Mouse (Mus musculus): ENCODE data around the gene Cpeb3. TPM values are rescaled to one million over a fixed set of nuclear protein-coding genes. Genes with fewer than 3 reads are reported as not detected.

The Cpeb3 gene
- polyA plus RNA-seq, 1 experiment from 2014 or later, result 1.2 TPM

DNA sequence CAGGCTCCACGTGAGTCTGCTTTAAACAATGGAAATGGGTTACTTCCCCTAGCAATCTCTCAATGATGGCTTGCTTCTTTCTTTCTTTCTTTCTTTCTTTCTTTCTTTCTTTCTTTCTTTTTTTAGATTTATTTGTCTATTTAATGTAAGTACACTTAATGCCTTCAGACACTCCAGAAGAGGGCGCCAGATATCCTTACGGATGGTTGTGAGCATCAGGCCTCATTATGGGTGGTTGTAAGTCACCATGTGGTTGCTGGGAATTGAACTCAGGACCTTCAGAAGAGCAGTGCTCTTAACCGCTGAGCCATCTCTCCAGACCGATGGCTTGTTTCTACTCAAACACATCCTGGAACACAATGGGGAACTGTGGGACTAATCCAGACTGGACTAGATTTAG is 32.8 kb upstream of the Cpeb3 start:
- TF ChIP-seq CTCF (IDR thresholded peaks at IDR 0.05; ENCODE audit: low read depth), result peak; percentile 30
- TF ChIP-seq EP300 (optimal IDR thresholded peaks at IDR 0.05), result no peak
- H3K4me3 ChIP-seq (ENCODE audit: low read depth, low read length), result no peak overlapping the region
- ATAC-seq (ENCODE audit: low FRiP score, low TSS enrichment), result no peak
- no peaks in the 10 kb centered on the region for H3K4me1 ChIP-seq (replicated peaks; ENCODE audit: control insufficient read depth, insufficient read depth)
- H3K9me3 ChIP-seq (ENCODE audit: control insufficient read depth, low read length), result no peaks in the 10 kb centered on the region
- 71% methylated on average over 5 of the region's 5 CpGs for WGBS
- no peak overlapping the region for H3K27ac ChIP-seq (replicated peaks)
- no peaks in the 10 kb centered on the region for H3K36me3 ChIP-seq (ENCODE audit: control insufficient read depth, insufficient read depth, low read length)
- no peak overlapping the region for H3K9ac ChIP-seq (ENCODE audit: low read length)
- DNase-seq (ENCODE audit: low spot score), result no peak
- no peaks in the 10 kb centered on the region for H3K27me3 ChIP-seq (ENCODE audit: control insufficient read depth, insufficient read depth, low read length)
- H3K4me2 ChIP-seq (replicated peaks; ENCODE audit: low read depth), result no peak overlapping the region

DNA sequence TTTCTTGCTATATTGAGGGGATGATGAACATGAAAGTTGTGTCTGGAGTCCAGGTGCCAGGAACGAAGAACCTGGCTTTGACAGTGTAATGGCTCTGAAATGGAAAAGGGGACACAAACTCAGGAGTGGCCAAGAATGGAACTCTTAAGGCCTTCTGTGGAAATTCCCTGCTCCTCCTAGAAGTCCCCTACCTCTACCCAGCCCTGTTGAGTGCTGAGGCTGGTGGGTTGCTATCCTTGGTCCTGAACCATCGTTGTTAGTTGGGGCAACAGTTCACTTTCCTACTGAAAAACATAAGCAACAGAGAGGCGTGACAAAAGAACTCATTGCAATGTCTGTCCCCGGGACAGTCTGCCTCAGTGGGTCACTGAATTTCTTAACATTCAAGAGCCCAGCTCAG is 30.7 kb upstream of the Cpeb3 start:
- H3K27me3 ChIP-seq (ENCODE audit: control insufficient read depth, insufficient read depth, low read length), result no peaks in the 10 kb centered on the region
- peak; percentile 60 for DNase-seq (ENCODE audit: low spot score)
- no peaks in the 10 kb centered on the region for H3K36me3 ChIP-seq (ENCODE audit: control insufficient read depth, insufficient read depth, low read length)

DNA sequence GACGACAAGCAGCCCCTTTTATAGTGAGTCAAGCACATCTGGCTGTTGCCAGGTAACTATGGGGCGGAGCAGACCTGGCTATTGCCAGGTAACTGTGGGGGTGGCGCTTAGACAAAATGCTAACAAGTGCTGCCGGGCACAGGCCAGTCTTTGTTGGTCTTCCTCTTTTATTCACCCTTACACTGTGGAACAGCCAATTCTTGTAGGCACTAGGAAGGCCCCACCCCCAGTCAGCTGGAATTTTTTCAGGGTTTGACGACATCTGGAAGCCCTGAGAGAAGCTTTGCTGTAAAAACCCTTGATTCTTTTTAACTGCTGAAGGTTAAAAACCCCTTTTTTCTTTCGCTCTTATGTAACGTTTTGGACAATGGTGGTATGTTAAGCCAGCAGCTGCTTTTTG is 30.2 kb upstream of the Cpeb3 start:
- no peak overlapping the region for H3K27ac ChIP-seq (replicated peaks)
- H3K27me3 ChIP-seq (ENCODE audit: control insufficient read depth, insufficient read depth, low read length), result no peaks in the 10 kb centered on the region
- H3K36me3 ChIP-seq (ENCODE audit: control insufficient read depth, insufficient read depth, low read length), result no peaks in the 10 kb centered on the region
- H3K9ac ChIP-seq (ENCODE audit: low read length), result no peak overlapping the region
- no peaks in the 10 kb centered on the region for H3K9me3 ChIP-seq (ENCODE audit: control insufficient read depth, low read length)
- 18% methylated on average over 7 of the region's 7 CpGs for WGBS
- DNase-seq (ENCODE audit: low spot score) (peak; percentile 24), ATAC-seq (ENCODE audit: low FRiP score, low TSS enrichment) (no peak)
- no peaks in the 10 kb centered on the region for H3K4me1 ChIP-seq (replicated peaks; ENCODE audit: control insufficient read depth, insufficient read depth)
- H3K4me2 ChIP-seq (replicated peaks; ENCODE audit: low read depth), result no peak overlapping the region
- TF ChIP-seq CTCF (IDR thresholded peaks at IDR 0.05; ENCODE audit: low read depth), result no peak
- no peak for TF ChIP-seq EP300 (optimal IDR thresholded peaks at IDR 0.05)
- H3K4me3 ChIP-seq (ENCODE audit: low read depth, low read length), result no peak overlapping the region

More for the DNA sequence above, 30.7 kb upstream of the Cpeb3 start:
- Histone ChIP-seq H3K4me3 (ENCODE audit: low read depth, low read length) (no peak overlapping the region), H3K27ac (replicated peaks) (no peak overlapping the region), H3K4me1 (replicated peaks; ENCODE audit: control insufficient read depth, insufficient read depth) (no peaks in the 10 kb centered on the region), H3K9ac (ENCODE audit: low read length) (no peak overlapping the region), H3K9me3 (ENCODE audit: control insufficient read depth, low read length) (no peaks in the 10 kb centered on the region), H3K4me2 (replicated peaks; ENCODE audit: low read depth) (no peak overlapping the region)
- TF ChIP-seq EP300 (optimal IDR thresholded peaks at IDR 0.05), result no peak
- TF ChIP-seq CTCF (IDR thresholded peaks at IDR 0.05; ENCODE audit: low read depth), result no peak
- ATAC-seq (ENCODE audit: low FRiP score, low TSS enrichment), result no peak
- 19% methylated on average over 4 of the region's 4 CpGs for WGBS

DNA sequence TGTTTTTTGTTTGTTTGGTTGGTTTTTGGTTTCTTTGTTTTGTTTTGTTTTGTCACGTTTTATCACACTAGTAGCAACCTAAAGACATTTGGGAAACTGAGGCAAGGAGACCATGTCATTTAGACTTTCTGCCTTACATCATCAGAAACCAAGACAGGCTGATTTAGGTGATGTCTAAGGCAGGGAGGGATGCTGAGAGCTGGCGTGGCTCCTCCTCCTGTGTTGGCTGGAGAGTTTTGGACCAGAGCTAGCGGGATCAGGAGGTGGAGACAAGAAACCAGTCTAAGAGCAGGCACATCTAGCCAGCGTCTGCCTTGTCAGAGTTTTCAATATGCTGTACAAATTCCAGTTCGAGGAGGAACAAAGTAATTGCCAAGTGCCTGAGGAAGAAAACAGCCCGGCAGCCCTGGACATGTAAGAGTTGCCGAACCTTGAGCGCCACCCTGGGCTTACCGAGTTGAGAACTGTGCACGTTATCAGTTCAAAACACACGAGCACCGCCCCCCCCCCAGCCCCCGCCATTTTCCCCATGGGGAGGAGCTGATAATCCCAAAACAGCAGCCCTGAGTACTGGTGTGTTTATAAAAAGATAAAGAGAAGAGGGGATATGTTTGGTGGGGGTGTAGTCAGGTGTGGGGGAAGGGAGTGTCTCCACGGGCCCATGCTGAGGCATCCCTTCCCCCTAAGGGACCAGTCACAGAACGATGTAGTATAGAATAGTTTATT is 29.5 kb upstream of the Cpeb3 start:
- H3K36me3 ChIP-seq (ENCODE audit: control insufficient read depth, insufficient read depth, low read length), result no peaks in the 10 kb centered on the region
- no peak overlapping the region for H3K4me3 ChIP-seq (ENCODE audit: low read depth, low read length)
- DNase-seq (ENCODE audit: low spot score), result no peak
- no peak overlapping the region for H3K27ac ChIP-seq (replicated peaks)
- no peaks in the 10 kb centered on the region for H3K27me3 ChIP-seq (ENCODE audit: control insufficient read depth, insufficient read depth, low read length)
- no peak overlapping the region for H3K4me2 ChIP-seq (replicated peaks; ENCODE audit: low read depth)
- ATAC-seq (ENCODE audit: low FRiP score, low TSS enrichment), result peak; percentile 51; the same call in 1 of the 2 replicates
- no peaks in the 10 kb centered on the region for H3K9me3 ChIP-seq (ENCODE audit: control insufficient read depth, low read length)
- TF ChIP-seq CTCF (IDR thresholded peaks at IDR 0.05; ENCODE audit: low read depth), result no peak
- TF ChIP-seq EP300 (optimal IDR thresholded peaks at IDR 0.05), result no peak
- no peak overlapping the region for H3K9ac ChIP-seq (ENCODE audit: low read length)
- 10% methylated on average over 15 of the region's 15 CpGs for WGBS
- no peaks in the 10 kb centered on the region for H3K4me1 ChIP-seq (replicated peaks; ENCODE audit: control insufficient read depth, insufficient read depth)

DNA sequence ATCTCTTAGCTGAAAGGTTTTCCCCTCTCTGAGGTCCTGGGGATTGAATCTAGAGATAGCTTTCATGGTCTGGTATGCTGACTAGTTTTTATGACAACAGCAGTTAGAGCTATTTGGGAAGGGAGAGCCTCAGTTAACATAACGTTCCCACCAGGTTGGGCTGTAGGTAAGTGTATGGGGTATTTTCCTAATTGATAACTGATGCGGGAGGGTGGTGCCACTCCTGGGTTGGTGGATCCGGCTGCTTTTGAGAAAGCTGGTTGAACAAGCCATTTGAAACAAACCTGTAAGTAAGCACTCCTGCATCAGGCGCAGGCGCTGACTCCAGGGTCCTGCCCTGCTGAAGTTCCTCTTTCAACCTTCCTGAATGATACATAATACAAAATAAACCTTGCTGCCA is 28.9 kb upstream of the Cpeb3 start:
- DNase-seq (ENCODE audit: low spot score), result no peak
- H3K4me1 ChIP-seq (replicated peaks; ENCODE audit: control insufficient read depth, insufficient read depth), result no peaks in the 10 kb centered on the region
- no peak overlapping the region for H3K27ac ChIP-seq (replicated peaks)
- H3K4me3 ChIP-seq (ENCODE audit: low read depth, low read length), result no peak overlapping the region
- TF ChIP-seq CTCF (IDR thresholded peaks at IDR 0.05; ENCODE audit: low read depth), result no peak
- no peak for TF ChIP-seq EP300 (optimal IDR thresholded peaks at IDR 0.05)
- no peaks in the 10 kb centered on the region for H3K9me3 ChIP-seq (ENCODE audit: control insufficient read depth, low read length)
- no peaks in the 10 kb centered on the region for H3K36me3 ChIP-seq (ENCODE audit: control insufficient read depth, insufficient read depth, low read length)
- WGBS, result 46% methylated on average over 5 of the region's 5 CpGs
- no peaks in the 10 kb centered on the region for H3K27me3 ChIP-seq (ENCODE audit: control insufficient read depth, insufficient read depth, low read length)
- H3K4me2 ChIP-seq (replicated peaks; ENCODE audit: low read depth), result no peak overlapping the region
- no peak for ATAC-seq (ENCODE audit: low FRiP score, low TSS enrichment)
- H3K9ac ChIP-seq (ENCODE audit: low read length), result no peak overlapping the region

DNA sequence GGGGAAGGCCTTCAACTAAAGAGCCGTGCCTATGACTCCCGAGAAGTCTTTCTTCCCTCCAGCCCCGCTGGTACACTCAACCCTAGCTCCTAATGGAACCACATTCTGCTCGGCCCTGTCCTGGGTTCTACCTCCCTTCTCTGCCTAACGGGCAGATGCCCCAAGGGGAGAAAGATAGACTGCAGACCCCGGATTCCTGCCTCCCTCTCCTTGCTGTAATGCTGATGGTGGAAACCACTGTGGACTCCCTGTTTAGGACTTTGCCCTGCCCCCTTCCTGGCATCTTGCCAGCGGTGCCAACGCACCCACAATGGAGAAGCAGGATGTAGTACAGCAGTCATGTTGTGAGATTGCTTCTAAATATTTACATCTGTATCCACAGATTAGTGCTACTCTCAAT is 27.4 kb upstream of the Cpeb3 start:
- Histone ChIP-seq H3K27ac (replicated peaks) (no peak overlapping the region), H3K4me2 (replicated peaks; ENCODE audit: low read depth) (no peak overlapping the region), H3K4me3 (ENCODE audit: low read depth, low read length) (no peak overlapping the region), H3K9me3 (ENCODE audit: control insufficient read depth, low read length) (no peaks in the 10 kb centered on the region), H3K4me1 (replicated peaks; ENCODE audit: control insufficient read depth, insufficient read depth) (no peaks in the 10 kb centered on the region), H3K9ac (ENCODE audit: low read length) (no peak overlapping the region), H3K36me3 (ENCODE audit: control insufficient read depth, insufficient read depth, low read length) (no peaks in the 10 kb centered on the region), H3K27me3 (ENCODE audit: control insufficient read depth, insufficient read depth, low read length) (no peaks in the 10 kb centered on the region)
- WGBS, result 46% methylated on average over 8 of the region's 8 CpGs
- DNase-seq (ENCODE audit: low spot score) (no peak), ATAC-seq (ENCODE audit: low FRiP score, low TSS enrichment) (no peak)
- no peak for TF ChIP-seq CTCF (IDR thresholded peaks at IDR 0.05; ENCODE audit: low read depth)
- TF ChIP-seq EP300 (optimal IDR thresholded peaks at IDR 0.05), result no peak
